Mouse (Mus musculus) hindbrain, embryonic 10.5 days (tissue): ENCODE measurements around the gene Il2ra. TPM values are rescaled to one million over a fixed set of nuclear protein-coding genes. Genes with fewer than 3 reads are reported as not detected.
A peak's percentile ranks its signal among the peaks of the same experiment; 100 is the strongest.

Source experiments
- DNase-seq: peaks from one replicate; pipeline ENCODE4 v3.0.0-alpha.2; 2017; ENCODE audit warnings: low spot score
- H3K27ac ChIP-seq: fragments of 300-500 bp; sonication (generic); 2 replicates; pipeline ENCODE4 v1.5.1; 2016; ENCODE audit warnings: mild to moderate bottlenecking, moderate library complexity
- H3K27me3 ChIP-seq: fragments of 300-500 bp; sonication (generic); 2 replicates; pipeline ENCODE4 v1.6.1; 2016; ENCODE audit warnings: mild to moderate bottlenecking; ENCODE audit not compliant: poor library complexity, insufficient read depth, severe bottlenecking
- H3K36me3 ChIP-seq: fragments of 300-500 bp; sonication (generic); 2 replicates; pipeline ENCODE4 v1.6.1; 2016; ENCODE audit warnings: mild to moderate bottlenecking, moderate library complexity
- H3K4me1 ChIP-seq: fragments of 300-500 bp; sonication (generic); replicated peaks from 2 replicates; pipeline ENCODE4 v1.6.1; 2016; ENCODE audit warnings: mild to moderate bottlenecking
- H3K4me3 ChIP-seq: fragments of 300-500 bp; sonication (generic); 2 replicates; pipeline ENCODE4 v1.5.1; 2016; ENCODE audit warnings: mild to moderate bottlenecking, moderate library complexity
- H3K9me3 ChIP-seq: fragments of 300-500 bp; sonication (generic); 2 replicates; pipeline ENCODE4 v1.6.1; 2016; ENCODE audit warnings: mild to moderate bottlenecking, moderate library complexity
- WGBS: fragments of 180-500 bp; shearing (Covaris S2); methylation state at CpG from one replicate; pipeline ENCODE4 v1.1.7; 2016; 5-methylcytosine and 5-hydroxymethylcytosine counted together
- polyA plus RNA-seq: library from polyadenylated mRNA; unstranded; fragments of >200 nt; fragmentation: Nextera tagmentation; extraction: Ambion mirVana; gene quantifications from 2 replicates; pipeline ENCODE4 v1.2.1, GENCODE M21; 2016

Gene Il2ra
- polyA plus RNA-seq, 1 experiment from 2014 or later = not detected

DNA sequence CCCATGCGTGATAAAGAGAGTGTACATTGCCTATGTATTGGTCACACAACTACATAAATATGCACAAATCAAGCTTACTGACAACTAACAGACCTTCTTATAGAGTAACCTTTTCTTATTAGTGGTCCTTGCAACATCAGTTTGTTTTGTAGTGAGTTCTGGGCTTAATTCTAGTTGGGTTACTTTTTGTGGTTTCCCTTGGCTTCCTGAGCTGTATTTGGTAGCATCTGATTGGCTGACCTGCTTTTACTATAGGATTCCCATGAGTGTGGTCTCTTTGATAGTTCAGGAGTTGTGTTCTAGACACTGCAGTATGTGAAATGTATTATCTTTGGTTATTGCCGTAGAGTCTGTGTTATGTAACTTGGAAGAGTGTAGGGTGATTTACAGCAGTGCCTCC, 15.0 kb downstream of the Il2ra start:
- no peak overlapping the region for H3K4me3 ChIP-seq
- H3K27me3 ChIP-seq = no peaks in the 10 kb centered on the region
- H3K27ac ChIP-seq = no peak overlapping the region
- WGBS = 94% methylated on average over 2 of the region's 2 CpGs
- H3K4me1 ChIP-seq = peaks cover 5% of the 10 kb centered on the region; the same call in 1 of the 2 replicates
- H3K9me3 ChIP-seq = no peaks in the 10 kb centered on the region
- no peaks in the 10 kb centered on the region for H3K36me3 ChIP-seq
- no peak for DNase-seq

DNA sequence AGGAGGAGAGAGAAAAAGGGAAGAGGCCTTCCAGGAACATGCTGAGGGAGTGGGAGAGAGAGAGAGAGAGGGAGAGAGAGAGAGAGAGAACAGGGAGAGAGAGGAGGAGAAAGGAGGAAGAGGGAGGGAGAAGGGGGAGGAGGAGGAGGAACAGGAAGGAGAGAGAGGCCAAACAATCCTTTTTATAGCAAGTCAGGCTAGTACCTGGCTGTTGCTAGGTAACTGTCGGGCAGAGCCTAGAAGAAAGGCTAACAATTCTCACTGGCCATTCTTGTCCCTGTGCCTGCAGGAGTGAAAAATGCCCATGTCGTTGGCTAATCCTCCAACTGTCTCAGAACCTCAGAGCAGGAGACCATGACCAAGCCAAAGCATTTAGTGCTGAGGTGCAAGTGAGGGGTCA, 16.7 kb downstream of the Il2ra start:
- Histone ChIP-seq H3K9me3 (no peaks in the 10 kb centered on the region), H3K4me3 (no peak overlapping the region), H3K36me3 (no peaks in the 10 kb centered on the region), H3K27me3 (no peaks in the 10 kb centered on the region), H3K27ac (no peak overlapping the region), H3K4me1 (peaks cover 5% of the 10 kb centered on the region; the same call in 1 of the 2 replicates)
- no peak for DNase-seq
- WGBS = 39% methylated on average over 2 of the region's 2 CpGs

DNA sequence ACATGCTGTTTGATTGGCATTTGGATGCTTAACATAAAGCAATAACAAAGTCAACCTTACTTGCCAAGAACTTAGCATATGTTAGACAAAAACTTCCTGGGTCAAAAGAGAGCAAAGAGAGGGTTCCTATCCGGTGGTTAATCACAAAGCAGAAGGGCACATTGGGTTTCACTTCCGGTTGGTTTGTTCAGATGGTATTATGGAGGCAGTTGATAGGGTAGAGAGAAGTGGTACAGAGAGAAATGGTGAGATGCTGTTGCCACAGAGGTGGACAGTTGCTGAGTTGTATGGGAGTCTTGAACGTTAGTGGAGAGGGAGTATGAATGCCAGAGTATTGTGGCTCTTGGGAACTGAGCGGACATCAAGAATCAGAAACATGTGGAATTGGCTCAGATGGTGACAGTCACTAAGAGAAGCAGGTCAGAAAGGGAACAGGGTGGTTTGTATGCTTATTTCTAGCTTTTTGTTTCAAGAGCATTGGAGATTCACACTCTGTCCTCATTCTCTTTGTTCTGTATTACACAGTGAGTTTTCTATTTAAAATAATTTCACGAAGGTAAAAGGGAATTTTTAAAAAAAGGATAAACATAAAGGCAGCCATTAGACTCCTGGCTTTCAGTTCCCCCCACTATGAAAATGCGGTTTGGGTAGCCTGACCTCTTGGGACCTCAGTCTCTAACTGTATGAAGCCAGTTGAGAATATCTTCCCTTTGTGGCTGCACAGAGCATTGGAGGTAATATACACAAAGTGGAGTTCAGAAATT, 19.7 kb downstream of the Il2ra start:
- H3K4me1 ChIP-seq = peaks cover 5% of the 10 kb centered on the region; the same call in 1 of the 2 replicates
- whole genome bisulfite sequencing = 86% methylated on average over 6 of the region's 6 CpGs
- H3K4me3 ChIP-seq = no peak overlapping the region
- no peaks in the 10 kb centered on the region for H3K36me3 ChIP-seq
- no peaks in the 10 kb centered on the region for H3K27me3 ChIP-seq
- no peaks in the 10 kb centered on the region for H3K9me3 ChIP-seq
- DNase-seq = no peak
- H3K27ac ChIP-seq = no peak overlapping the region

DNA sequence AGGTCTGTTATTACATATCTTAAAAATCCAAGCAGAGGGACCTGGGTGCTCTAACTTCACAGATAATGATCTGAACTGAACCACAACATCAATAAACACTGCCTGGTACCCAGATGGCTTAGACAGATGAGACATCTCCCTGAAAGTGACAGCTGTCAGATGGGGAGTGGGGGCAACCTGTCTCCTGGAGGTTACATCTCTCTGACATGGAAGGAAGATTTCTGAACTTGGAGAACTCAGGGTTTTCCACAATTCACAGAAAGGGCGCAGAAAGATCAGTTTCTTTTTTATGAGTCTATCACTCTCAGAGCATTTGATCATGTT, 20.3 kb downstream of the Il2ra start:
- Histone ChIP-seq H3K36me3 (no peaks in the 10 kb centered on the region), H3K27ac (no peak overlapping the region), H3K27me3 (no peaks in the 10 kb centered on the region), H3K9me3 (no peaks in the 10 kb centered on the region), H3K4me3 (no peak overlapping the region), H3K4me1 (peaks cover 5% of the 10 kb centered on the region; the same call in 1 of the 2 replicates)
- DNase-seq = no peak
- WGBS = 96% methylated on average over 1 of the region's 1 CpGs

DNA sequence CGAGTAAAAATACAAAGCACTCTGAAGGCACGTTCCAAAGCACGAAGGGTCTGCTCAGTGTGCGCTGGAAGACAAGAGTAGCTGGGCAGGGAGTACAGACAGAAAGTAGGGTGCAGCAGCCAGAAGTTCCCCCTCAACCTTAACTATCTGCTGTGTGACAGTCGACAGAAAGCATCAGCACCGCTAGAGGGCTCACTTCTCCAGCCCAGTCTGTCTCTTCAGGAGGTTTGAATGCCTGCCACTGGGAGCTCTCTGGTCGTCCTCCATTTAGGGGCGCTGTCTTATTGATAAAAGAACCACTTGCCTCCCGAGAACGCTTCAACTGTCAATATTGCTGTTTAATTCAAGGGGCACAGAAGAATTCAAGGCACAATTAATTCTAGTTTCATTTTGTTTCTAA, 21.4 kb downstream of the Il2ra start:
- Histone ChIP-seq H3K4me1 (peaks cover 5% of the 10 kb centered on the region; the same call in 1 of the 2 replicates), H3K4me3 (peak overlapping the region; percentile 33)
- WGBS = 6% methylated on average over 10 of the region's 10 CpGs

DNA sequence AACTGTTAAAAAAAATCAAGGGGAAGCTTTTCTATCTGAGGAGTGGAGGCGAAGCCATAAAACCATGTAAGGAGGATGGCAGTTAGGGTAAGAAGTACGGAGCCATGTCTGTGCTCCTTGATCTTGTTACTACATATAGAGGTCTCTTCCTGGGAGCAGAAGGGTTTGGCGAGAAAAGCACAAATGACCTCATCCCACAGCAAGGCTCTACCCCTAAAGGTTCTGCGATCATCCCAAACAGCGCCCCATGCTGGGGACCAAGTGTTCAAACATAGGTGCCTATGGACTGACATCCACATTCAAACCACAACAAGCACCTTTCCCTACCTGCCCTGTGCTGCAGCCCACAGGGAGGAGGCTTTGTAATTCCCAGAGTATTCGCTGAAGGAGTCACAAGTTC, 21.8 kb downstream of the Il2ra start:
- Histone ChIP-seq H3K27ac (no peak overlapping the region), H3K4me1 (peaks cover 2% of the 10 kb centered on the region; the same call in 1 of the 2 replicates), H3K36me3 (no peaks in the 10 kb centered on the region), H3K9me3 (no peaks in the 10 kb centered on the region), H3K4me3 (peak overlapping the region; percentile 33), H3K27me3 (no peaks in the 10 kb centered on the region)
- 45% methylated on average over 6 of the region's 6 CpGs for WGBS
- DNase-seq = no peak

More for the DNA sequence above, 21.4 kb downstream of the Il2ra start:
- no peaks in the 10 kb centered on the region for H3K27me3 ChIP-seq
- H3K36me3 ChIP-seq = no peaks in the 10 kb centered on the region
- peak; percentile 66 for DNase-seq
- no peaks in the 10 kb centered on the region for H3K9me3 ChIP-seq
- H3K27ac ChIP-seq = no peak overlapping the region

DNA sequence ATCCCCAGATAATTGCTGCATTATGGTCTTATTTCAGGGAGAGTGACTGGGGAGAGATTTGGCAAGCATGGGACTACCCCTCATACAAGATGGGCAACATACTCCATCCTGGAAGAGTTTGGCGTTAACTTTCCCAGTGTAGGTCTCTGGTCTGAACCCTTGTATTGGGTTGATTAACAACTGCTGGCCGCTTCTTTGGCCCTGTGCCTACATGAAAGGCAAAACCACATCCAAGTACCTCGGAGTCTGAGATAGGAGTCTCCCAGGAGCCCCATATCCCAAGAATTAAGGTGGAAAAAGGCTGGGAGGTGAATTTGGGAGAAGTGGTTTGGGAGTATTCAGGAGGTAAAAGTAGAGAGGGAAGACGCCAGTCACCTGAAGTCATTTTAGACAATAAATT, 22.2 kb downstream of the Il2ra start:
- Histone ChIP-seq H3K27me3 (no peaks in the 10 kb centered on the region), H3K27ac (no peak overlapping the region), H3K4me3 (no peak overlapping the region), H3K36me3 (no peaks in the 10 kb centered on the region), H3K4me1 (no peaks in the 10 kb centered on the region), H3K9me3 (no peaks in the 10 kb centered on the region)
- no peak for DNase-seq
- WGBS = 90% methylated on average over 4 of the region's 4 CpGs

DNA sequence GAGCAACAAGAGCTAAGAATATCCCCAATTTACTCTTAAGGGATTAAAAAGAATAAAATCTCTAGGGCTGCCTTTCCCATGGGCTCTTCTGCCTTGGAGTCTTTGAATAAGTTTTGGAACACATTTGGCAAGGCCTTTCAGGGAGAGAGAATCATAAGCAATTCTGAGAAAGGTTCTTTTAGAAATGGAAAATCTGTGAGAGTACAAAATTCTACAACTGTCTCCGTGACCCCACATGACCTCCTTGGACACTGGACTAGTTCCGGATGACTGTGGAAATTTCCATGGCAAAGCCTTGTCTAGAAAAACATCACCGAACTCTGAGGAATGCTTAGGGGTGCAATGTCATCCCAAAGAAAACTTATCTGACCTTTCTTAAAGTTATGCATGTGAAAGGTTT, 22.7 kb downstream of the Il2ra start:
- Histone ChIP-seq H3K9me3 (no peaks in the 10 kb centered on the region), H3K4me3 (no peak overlapping the region), H3K27me3 (no peaks in the 10 kb centered on the region), H3K36me3 (no peaks in the 10 kb centered on the region), H3K27ac (no peak overlapping the region), H3K4me1 (no peaks in the 10 kb centered on the region)
- no peak for DNase-seq
- WGBS = 90% methylated on average over 3 of the region's 3 CpGs

DNA sequence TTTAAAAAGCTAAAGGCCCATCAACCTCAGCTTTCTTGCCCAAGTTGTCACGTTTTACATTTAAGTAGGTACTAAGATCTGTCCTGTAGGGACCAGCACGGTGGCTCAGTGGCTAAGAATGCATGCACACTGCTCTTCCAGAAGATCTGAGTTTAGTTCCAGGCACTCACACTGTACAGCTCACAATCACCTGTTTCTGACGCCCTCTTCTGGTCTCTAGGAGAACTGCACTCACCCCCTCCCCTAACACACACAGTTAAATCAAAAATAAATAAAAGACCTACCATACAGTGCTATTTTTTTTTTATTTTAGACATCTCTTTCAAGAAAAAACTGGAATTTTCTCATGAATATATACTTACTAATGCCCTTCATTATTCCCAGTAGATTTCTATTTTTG, 29.5 kb downstream of the Il2ra start:
- no peaks in the 10 kb centered on the region for H3K36me3 ChIP-seq
- WGBS = 18% methylated on average over 3 of the region's 3 CpGs

DNA sequence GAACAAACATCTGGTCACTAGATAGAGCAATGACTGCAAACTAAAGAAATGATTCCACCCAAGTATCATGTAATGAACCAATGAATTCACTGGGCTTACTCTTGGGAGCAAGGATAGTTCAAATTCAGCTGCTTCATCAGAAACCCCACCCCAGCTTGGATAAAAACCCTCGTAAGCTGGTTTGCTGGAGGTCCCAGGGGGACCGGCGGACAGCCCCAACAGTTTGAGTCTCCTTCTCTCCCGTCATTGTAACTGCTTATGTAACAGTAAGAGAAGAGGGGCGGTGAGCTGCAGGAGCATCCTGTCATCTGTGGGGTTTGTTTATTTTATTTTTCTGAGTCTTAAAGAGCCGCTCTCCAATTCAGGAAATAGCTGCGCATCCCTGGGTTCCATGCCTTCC, 37.0 kb downstream of the Il2ra start:
- Histone ChIP-seq H3K27me3 (no peaks in the 10 kb centered on the region), H3K4me1 (no peaks in the 10 kb centered on the region), H3K27ac (no peak overlapping the region), H3K4me3 (no peak overlapping the region), H3K9me3 (no peaks in the 10 kb centered on the region), H3K36me3 (no peaks in the 10 kb centered on the region)
- no peak for DNase-seq
- WGBS = 77% methylated on average over 7 of the region's 7 CpGs

More for the DNA sequence above, 29.5 kb downstream of the Il2ra start:
- no peak overlapping the region for H3K4me3 ChIP-seq
- H3K4me1 ChIP-seq = no peaks in the 10 kb centered on the region
- no peak for DNase-seq
- H3K27me3 ChIP-seq = no peaks in the 10 kb centered on the region
- H3K27ac ChIP-seq = no peak overlapping the region
- H3K9me3 ChIP-seq = no peaks in the 10 kb centered on the region

DNA sequence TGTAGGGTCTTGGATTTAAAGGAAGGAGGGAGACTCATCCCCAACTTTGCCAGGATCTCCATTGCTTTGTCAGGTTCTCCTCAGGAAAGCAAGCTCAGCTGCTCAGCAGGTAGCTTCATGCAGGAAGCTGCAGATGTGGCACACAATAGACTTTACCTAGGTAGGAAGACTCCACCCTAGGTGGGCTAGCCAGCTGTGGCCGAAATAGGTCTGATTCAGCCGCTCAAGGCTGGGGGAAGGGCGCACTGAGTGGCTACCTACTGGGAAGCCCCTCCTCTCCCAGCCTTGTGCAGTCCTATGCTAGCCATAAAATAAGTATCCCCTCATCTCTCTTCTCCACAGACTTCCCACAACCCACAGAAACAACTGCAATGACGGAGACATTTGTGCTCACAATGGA, 40.1 kb downstream of the Il2ra start:
- no peaks in the 10 kb centered on the region for H3K27me3 ChIP-seq
- H3K36me3 ChIP-seq = no peaks in the 10 kb centered on the region
- H3K4me3 ChIP-seq = no peak overlapping the region
- no peaks in the 10 kb centered on the region for H3K9me3 ChIP-seq
- no peaks in the 10 kb centered on the region for H3K4me1 ChIP-seq
- 67% methylated on average over 4 of the region's 4 CpGs for WGBS
- no peak for DNase-seq
- no peak overlapping the region for H3K27ac ChIP-seq

DNA sequence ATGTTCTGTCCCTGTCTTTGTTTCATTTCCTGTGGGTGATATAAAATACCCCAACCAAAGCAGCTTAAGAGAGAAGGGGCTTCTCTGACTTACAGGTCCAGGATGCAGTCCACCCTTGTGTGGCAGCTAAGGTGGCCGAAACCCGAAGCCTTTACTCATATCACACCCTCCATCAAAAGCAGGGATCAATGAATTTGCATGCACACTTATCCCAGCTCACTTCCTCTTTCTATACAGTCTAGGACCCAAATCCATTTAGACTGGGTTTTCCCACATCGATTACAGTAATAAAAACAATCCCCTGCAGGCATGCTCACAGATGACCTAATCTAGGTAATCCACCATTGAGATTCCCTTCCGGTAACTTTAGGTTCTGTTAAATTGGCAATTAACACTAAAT, 43.9 kb downstream of the Il2ra start:
- no peaks in the 10 kb centered on the region for H3K9me3 ChIP-seq
- H3K36me3 ChIP-seq = no peaks in the 10 kb centered on the region
- no peaks in the 10 kb centered on the region for H3K27me3 ChIP-seq
- no peaks in the 10 kb centered on the region for H3K4me1 ChIP-seq
- 87% methylated on average over 4 of the region's 4 CpGs for WGBS
- H3K4me3 ChIP-seq = no peak overlapping the region
- DNase-seq = no peak
- no peak overlapping the region for H3K27ac ChIP-seq

DNA sequence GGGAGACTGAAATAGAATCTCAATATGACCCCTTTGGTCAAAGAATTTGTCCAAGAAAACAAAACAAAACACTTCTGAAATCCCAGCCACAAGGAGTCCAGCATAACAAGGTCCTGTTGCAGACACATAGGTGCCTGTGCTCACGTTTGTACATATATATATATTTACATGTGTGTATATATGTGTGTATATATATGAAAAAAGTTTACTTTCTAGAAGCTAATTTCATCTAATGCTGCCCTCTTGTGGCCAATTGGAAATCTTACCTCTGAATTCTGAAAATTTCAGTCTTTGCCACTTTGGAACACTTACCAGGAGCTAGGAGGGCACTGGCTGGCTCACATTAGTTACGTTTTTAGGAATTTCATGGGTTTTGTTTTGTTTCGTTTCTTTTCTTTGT, 44.8 kb downstream of the Il2ra start:
- no peaks in the 10 kb centered on the region for H3K36me3 ChIP-seq
- H3K4me3 ChIP-seq = no peak overlapping the region
- H3K27ac ChIP-seq = no peak overlapping the region
- no peak for DNase-seq
- no peaks in the 10 kb centered on the region for H3K27me3 ChIP-seq
- H3K4me1 ChIP-seq = no peaks in the 10 kb centered on the region
- WGBS = 24% methylated on average over 3 of the region's 3 CpGs
- H3K9me3 ChIP-seq = no peaks in the 10 kb centered on the region
